Mouse (Mus musculus): ENCODE measurements around the gene Zfhx3. TPM values are rescaled to one million over a fixed set of nuclear protein-coding genes. Genes with fewer than 3 reads are reported as not detected.

The Zfhx3 gene
- polyA plus RNA-seq, 1 experiment = 14.0 TPM

DNA sequence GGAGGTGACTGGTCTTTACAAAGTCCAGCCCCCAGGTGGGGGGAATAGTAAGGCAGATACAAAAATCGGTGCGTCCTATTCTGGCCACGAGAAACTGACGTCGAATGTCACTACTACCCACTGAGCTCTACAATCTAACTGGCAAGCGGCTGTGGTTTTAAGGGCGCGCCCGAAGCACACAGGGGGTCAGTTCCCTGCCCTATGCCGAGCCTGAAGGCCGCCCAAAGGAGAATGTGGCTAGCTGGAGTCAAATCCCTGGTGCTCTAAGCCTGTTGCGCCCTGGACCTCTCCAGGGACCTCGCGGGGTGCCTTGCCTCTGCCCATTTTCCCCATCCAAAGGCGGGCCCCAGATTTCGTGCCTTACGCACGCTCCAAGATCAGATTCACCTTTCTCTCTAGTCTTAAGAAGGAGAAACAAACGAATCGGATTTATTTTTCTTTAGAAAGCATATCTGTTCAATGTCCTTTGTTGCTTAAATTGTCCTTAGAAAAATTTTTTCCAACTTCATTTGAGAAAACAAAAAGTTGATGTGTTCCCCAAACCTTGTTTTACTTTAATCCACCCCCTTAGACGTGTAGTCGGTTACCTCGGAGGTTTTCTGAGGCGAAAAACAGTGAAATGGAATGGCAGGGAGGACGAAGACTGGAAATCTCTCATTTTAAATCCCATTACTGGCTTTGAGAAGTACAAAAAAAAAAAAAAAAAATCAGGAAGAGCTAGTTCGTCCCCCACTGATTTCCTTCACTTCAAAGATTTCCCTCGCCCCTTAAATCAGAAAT is 754.4 kb downstream of the Zfhx3 start:
- no peak for TF ChIP-seq EP300 (IDR thresholded peaks at IDR 0.05; ENCODE audit: insufficient read depth, low read depth, low read length)
- no peak for TF ChIP-seq POLR2A (IDR thresholded peaks at IDR 0.05; ENCODE audit: insufficient read depth, low read length)
- no peak for TF ChIP-seq CTCF (IDR thresholded peaks at IDR 0.05; ENCODE audit: low read depth, low read length)
- H3K9ac ChIP-seq (ENCODE audit: low read depth, poor library complexity, severe bottlenecking) = no peak overlapping the region
- H3K27me3 ChIP-seq (ENCODE audit: control insufficient read depth, insufficient read depth, low read length, poor library complexity, severe bottlenecking) = peaks cover 27% of the 10 kb centered on the region
- peak overlapping the region; percentile 56 for H3K4me3 ChIP-seq (ENCODE audit: low read depth, low read length)
- no peak overlapping the region for H3K27ac ChIP-seq (ENCODE audit: insufficient read depth, low read length)
- H3K36me3 ChIP-seq (ENCODE audit: control insufficient read depth, insufficient read depth, low read length, poor library complexity, severe bottlenecking) = no peaks in the 10 kb centered on the region
- H3K4me1 ChIP-seq (ENCODE audit: control insufficient read depth, insufficient read depth, low read length) = peaks cover 4% of the 10 kb centered on the region
- no peaks in the 10 kb centered on the region for H3K9me3 ChIP-seq (replicated peaks; ENCODE audit: control insufficient read depth, insufficient read depth, low read length, poor library complexity, severe bottlenecking)

DNA sequence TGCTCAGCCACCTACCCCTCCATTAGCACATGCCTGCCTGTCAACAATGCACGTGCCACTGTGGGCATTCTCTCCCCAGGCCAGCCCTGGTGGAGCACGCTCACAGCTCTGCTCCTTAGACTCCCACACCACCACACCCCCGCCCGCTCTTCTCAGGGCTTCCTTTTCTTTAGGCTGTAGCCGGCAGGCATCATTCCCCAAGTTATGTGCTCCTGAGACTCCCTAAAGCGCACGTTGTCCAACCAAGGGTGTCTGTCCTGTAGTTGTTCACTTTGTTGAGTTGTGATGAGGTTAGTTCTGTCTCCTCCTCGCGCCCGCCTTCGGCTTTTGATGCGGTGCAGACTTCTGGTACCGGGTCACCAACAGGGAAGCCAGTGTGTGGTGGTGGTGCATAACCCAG is 755.1 kb downstream of the Zfhx3 start:
- H3K27me3 ChIP-seq (ENCODE audit: control insufficient read depth, insufficient read depth, low read length, poor library complexity, severe bottlenecking) = peaks cover 31% of the 10 kb centered on the region
- H3K27ac ChIP-seq (ENCODE audit: insufficient read depth, low read length) = no peak overlapping the region
- H3K4me1 ChIP-seq (ENCODE audit: control insufficient read depth, insufficient read depth, low read length) = peaks cover 4% of the 10 kb centered on the region
- no peak overlapping the region for H3K9ac ChIP-seq (ENCODE audit: low read depth, poor library complexity, severe bottlenecking)
- H3K4me3 ChIP-seq (ENCODE audit: low read depth, low read length) = no peak overlapping the region
- TF ChIP-seq EP300 (IDR thresholded peaks at IDR 0.05; ENCODE audit: insufficient read depth, low read depth, low read length) (0 out of 2 replicates have a peak, but pooled peaks have one; percentile 6), CTCF (IDR thresholded peaks at IDR 0.05; ENCODE audit: low read depth, low read length) (no peak)
- no peaks in the 10 kb centered on the region for H3K36me3 ChIP-seq (ENCODE audit: control insufficient read depth, insufficient read depth, low read length, poor library complexity, severe bottlenecking)
- no peaks in the 10 kb centered on the region for H3K9me3 ChIP-seq (replicated peaks; ENCODE audit: control insufficient read depth, insufficient read depth, low read length, poor library complexity, severe bottlenecking)

DNA sequence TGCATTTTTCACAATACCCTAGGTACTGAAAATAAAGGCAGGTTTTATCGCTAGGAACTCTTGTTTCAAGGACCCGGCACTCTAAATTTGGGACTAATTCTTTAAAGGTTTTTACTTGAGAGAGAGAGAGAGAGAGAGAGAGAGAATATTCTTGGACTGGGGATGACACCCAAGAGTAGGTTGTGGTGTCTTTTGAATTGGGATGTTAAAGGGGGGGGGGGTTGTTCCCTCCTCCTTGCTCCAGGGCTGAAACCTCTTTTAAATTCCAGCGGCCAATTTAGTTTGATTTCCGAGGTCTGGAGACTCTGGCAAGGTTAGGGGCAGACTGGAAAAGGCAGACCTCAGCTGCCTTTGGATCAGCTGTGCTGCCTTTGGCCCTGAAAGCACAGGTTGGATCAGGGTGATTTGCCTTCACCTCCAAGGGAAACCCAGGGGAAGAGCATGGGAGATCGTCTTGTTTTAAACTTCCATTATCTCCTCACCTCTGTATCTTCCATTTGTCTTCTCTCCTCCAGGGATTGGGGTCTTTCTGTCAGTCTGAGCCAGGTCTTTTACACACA is 755.7 kb downstream of the Zfhx3 start:
- H3K27me3 ChIP-seq (ENCODE audit: control insufficient read depth, insufficient read depth, low read length, poor library complexity, severe bottlenecking) = peaks cover 33% of the 10 kb centered on the region
- H3K4me1 ChIP-seq (ENCODE audit: control insufficient read depth, insufficient read depth, low read length) = peaks cover 2% of the 10 kb centered on the region
- TF ChIP-seq CTCF (IDR thresholded peaks at IDR 0.05; ENCODE audit: low read depth, low read length) = no peak
- TF ChIP-seq POLR2A (IDR thresholded peaks at IDR 0.05; ENCODE audit: insufficient read depth, low read length) = no peak
- TF ChIP-seq EP300 (IDR thresholded peaks at IDR 0.05; ENCODE audit: insufficient read depth, low read depth, low read length) = no peak
- H3K4me3 ChIP-seq (ENCODE audit: low read depth, low read length) = no peak overlapping the region
- no peaks in the 10 kb centered on the region for H3K36me3 ChIP-seq (ENCODE audit: control insufficient read depth, insufficient read depth, low read length, poor library complexity, severe bottlenecking)
- H3K9ac ChIP-seq (ENCODE audit: low read depth, poor library complexity, severe bottlenecking) = no peak overlapping the region
- H3K27ac ChIP-seq (ENCODE audit: insufficient read depth, low read length) = no peak overlapping the region
- H3K9me3 ChIP-seq (replicated peaks; ENCODE audit: control insufficient read depth, insufficient read depth, low read length, poor library complexity, severe bottlenecking) = no peaks in the 10 kb centered on the region

DNA sequence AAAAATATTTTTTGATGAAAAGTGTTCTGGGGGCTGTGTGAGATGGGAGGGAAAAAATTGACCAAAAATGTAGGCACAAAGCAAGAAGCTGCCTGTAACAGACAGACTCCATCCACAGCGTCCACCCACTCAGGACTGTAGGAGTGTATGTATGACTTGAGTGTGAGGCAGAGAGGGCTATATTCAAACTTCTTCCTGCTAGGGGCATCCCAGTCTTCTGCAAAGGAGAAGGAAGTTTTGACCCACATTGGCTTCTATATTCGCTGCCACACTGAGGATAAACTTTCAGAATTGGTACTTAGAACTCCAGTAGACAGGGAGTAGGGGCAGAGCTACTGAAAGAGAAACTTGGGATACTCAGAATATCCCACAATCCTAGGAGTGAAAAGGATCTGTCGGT is 756.6 kb downstream of the Zfhx3 start:
- no peak for TF ChIP-seq CTCF (IDR thresholded peaks at IDR 0.05; ENCODE audit: low read depth, low read length)
- no peak for TF ChIP-seq EP300 (IDR thresholded peaks at IDR 0.05; ENCODE audit: insufficient read depth, low read depth, low read length)
- TF ChIP-seq POLR2A (IDR thresholded peaks at IDR 0.05; ENCODE audit: insufficient read depth, low read length) = no peak
- Histone ChIP-seq H3K4me3 (ENCODE audit: low read depth, low read length) (no peak overlapping the region), H3K9me3 (replicated peaks; ENCODE audit: control insufficient read depth, insufficient read depth, low read length, poor library complexity, severe bottlenecking) (no peaks in the 10 kb centered on the region; the same call in 1 of the 2 replicates), H3K9ac (ENCODE audit: low read depth, poor library complexity, severe bottlenecking) (no peak overlapping the region), H3K4me1 (ENCODE audit: control insufficient read depth, insufficient read depth, low read length) (peaks cover 2% of the 10 kb centered on the region), H3K27ac (ENCODE audit: insufficient read depth, low read length) (no peak overlapping the region), H3K36me3 (ENCODE audit: control insufficient read depth, insufficient read depth, low read length, poor library complexity, severe bottlenecking) (no peaks in the 10 kb centered on the region), H3K27me3 (ENCODE audit: control insufficient read depth, insufficient read depth, low read length, poor library complexity, severe bottlenecking) (peaks cover 41% of the 10 kb centered on the region)

DNA sequence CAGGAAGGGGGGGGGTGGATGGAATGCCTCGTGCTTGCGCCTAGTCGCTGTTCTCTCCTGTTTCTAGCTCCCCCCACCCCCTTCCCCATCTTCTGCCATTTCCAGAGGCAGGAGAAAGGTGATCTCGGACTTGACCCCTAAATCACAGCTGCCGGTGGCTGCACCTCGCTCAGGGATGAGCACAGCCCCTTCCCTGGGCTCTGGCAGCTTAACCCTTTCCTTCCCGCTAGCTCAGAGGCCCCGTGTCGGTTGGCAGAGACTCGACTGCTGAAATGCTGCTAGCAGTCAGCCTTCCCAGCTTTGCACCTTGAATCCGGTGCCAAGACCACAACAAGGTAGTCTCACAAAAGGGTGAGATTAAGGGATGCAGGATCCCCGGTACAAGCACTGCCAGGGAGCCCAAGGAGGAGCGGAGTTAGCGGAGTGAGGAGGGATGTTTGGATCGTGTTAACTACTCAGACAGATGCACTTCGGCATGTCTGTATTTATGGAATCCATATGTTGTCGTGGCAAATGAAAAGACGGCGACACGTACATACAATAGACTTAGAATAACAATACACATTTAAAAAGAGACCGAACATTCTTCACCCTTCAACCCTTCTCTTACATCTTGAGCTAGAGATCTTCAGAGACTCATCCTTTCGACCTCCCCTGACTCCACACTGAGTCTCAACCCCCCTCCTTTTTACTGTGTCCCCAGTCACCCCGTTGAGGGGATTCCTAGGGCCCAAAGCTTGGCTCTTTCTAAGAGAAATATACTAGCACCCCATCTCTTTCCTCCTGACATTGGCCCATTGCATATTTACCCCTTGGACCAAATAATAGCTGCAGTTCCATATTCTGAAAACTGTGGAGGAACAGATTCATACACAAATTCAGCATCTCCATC is 757.3 kb downstream of the Zfhx3 start:
- Histone ChIP-seq H3K4me3 (ENCODE audit: low read depth, low read length) (peak overlapping the region; percentile 52), H3K4me1 (ENCODE audit: control insufficient read depth, insufficient read depth, low read length) (peaks cover 2% of the 10 kb centered on the region), H3K27me3 (ENCODE audit: control insufficient read depth, insufficient read depth, low read length, poor library complexity, severe bottlenecking) (peaks cover 46% of the 10 kb centered on the region), H3K36me3 (ENCODE audit: control insufficient read depth, insufficient read depth, low read length, poor library complexity, severe bottlenecking) (no peaks in the 10 kb centered on the region; the same call in 1 of the 2 replicates), H3K9ac (ENCODE audit: low read depth, poor library complexity, severe bottlenecking) (no peak overlapping the region), H3K27ac (ENCODE audit: insufficient read depth, low read length) (no peak overlapping the region), H3K9me3 (replicated peaks; ENCODE audit: control insufficient read depth, insufficient read depth, low read length, poor library complexity, severe bottlenecking) (no peaks in the 10 kb centered on the region; the same call in 1 of the 2 replicates)
- TF ChIP-seq POLR2A (IDR thresholded peaks at IDR 0.05; ENCODE audit: insufficient read depth, low read length) (no peak), CTCF (IDR thresholded peaks at IDR 0.05; ENCODE audit: low read depth, low read length) (no peak), EP300 (IDR thresholded peaks at IDR 0.05; ENCODE audit: insufficient read depth, low read depth, low read length) (no peak)
